Mouse (Mus musculus) kidney, postnatal 36 days (tissue): Measurements from ENCODE around the gene Zfp740.
A peak's percentile ranks its signal among the peaks of the same experiment; 100 is the strongest.

ENCODE experiments used
- DNase-seq, 2 experiments: peaks; one replicate each; pipeline ENCODE4 v3.0.0; 2021 to 2022; ENCODE audit warnings: mixed read lengths in 2 of 2

Zfp740 gene

GRCm38 (mm10) chr15:102230408-102231321 lies 27.6 kb downstream of the Zfp740 start:
- no peak for DNase-seq

DNA sequence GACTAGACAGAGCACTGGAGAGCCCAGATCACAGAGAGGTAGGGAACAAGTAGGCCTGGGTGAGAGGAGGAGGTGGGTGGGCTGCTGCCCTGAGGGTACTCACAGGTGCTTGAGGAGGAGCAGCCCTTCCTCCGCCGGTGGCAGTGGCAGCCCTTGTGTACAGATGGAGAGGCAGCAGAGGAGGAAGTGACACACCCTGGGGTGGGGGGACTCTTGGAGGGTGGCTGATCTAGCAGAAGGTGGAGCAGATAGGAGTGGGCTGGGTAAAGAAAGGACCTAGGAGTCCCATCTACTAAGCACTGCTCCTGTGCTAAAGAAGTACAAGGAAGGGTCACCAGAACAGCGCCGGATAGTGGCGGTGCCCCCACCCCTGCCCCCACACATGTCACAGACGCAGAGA lies 28.7 kb downstream of the Zfp740 start, which contains the start of gene Itgb7:
Gene Itgb7, minus strand, starts transcription at position 197 of the 400 bp plus-strand sequence.
- no peak for DNase-seq

DNA sequence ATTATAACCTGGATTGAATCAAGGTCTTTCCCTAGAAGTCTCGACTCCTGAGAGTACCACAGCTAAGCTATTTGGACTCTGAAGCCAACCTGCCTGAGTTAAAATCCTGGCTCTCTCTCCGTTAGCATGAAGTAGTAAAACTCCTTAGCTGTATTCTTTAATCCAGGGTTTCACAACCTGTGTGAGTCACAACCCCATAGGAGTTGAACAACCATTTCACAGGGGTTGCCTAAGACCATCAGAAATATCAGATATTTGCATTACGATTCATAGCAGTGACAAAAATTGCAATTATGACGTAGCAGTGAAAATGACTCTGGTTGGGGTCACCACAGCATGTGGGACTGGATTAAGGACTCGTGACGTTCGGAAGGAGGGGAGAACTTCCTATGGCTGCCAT lies 29.7 kb downstream of the Zfp740 start:
- DNase-seq: no peak

DNA sequence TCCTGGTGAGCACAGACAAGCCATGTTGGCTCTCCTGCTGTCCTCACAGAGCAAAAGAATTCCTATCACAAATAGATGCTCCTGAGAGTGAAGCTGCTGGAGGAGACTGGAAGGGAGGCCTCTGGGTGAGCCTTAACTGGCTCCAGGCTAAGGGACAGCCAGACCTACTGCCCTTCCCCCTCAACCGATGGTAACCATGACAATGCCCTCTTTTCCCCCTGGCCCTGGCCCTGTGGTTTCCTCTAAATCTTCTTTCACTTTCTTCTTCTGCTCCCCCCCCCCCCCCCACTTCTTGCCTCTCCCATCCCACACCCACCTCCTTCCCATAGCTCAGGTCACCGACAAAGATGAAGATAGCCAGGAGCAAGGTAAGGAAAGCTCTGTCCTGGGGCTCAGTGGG lies 30.8 kb downstream of the Zfp740 start:
- DNase-seq: peak in 1 of 2 experiments; percentile 45

DNA sequence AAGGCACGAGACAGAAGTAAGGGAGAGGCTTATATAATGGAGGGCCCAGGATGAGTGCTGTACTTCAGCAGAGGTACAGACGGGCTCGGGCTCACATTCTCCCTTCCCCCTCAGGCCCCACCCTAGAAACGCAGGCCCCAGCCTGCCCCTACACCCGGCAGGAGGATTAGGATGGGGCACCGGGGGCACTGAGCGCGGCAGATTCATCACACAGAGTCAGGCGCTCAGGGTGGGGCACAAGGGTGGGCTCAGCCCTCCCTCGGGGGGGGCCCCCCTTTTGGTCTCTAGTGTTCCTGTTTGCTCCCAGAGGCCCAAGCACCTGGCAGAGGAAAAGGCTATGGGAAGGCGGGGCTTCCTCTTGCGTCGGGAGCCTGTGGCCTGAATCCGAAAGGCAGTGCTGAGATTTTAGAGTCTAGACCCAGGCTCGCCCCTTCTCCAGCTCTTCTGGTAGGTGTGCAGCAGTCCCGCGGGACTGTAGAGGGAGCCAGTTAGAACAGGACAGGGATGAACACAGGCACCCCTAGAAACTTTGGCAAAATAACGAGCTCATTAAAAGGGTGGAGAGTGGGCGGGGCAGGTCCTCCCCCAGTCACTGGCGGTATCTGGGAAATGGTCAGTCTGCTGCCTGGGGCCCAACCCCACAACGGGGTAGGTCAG lies 32.5 kb downstream of the Zfp740 start:
- DNase-seq: peak; percentile 70 to 71

- DNase-seq: no peak
These were observed 35.7 kb downstream of the Zfp740 start for GRCm38 (mm10) chr15:102238543-102239259.

DNA sequence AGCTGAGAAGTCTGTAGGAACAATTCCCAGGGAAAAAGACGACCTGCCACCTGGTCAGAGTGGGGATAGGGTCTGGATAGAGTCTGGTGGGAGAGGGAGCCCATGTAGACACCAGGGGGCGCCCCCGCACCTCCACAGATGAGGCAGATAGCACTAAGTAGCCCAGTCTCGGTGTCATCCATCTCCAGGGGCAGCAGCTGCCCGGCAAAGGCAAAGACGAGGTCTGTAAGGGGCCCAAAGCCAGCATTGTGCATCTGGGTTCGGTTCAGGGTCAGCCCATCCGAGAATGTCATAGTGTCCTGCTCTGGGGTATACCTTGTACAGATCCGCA lies 36.2 kb downstream of the Zfp740 start:
- DNase-seq: peak; percentile 86 to 94

GRCm38 (mm10) chr15:102239851-102240250 lies 36.8 kb downstream of the Zfp740 start:
- no peak for DNase-seq

GRCm38 (mm10) chr15:102240607-102241006 lies 37.6 kb downstream of the Zfp740 start:
- DNase-seq: peak; percentile 80 to 81

- DNase-seq: no peak
These were observed 39.6 kb downstream of the Zfp740 start for GRCm38 (mm10) chr15:102242404-102243228.

DNA sequence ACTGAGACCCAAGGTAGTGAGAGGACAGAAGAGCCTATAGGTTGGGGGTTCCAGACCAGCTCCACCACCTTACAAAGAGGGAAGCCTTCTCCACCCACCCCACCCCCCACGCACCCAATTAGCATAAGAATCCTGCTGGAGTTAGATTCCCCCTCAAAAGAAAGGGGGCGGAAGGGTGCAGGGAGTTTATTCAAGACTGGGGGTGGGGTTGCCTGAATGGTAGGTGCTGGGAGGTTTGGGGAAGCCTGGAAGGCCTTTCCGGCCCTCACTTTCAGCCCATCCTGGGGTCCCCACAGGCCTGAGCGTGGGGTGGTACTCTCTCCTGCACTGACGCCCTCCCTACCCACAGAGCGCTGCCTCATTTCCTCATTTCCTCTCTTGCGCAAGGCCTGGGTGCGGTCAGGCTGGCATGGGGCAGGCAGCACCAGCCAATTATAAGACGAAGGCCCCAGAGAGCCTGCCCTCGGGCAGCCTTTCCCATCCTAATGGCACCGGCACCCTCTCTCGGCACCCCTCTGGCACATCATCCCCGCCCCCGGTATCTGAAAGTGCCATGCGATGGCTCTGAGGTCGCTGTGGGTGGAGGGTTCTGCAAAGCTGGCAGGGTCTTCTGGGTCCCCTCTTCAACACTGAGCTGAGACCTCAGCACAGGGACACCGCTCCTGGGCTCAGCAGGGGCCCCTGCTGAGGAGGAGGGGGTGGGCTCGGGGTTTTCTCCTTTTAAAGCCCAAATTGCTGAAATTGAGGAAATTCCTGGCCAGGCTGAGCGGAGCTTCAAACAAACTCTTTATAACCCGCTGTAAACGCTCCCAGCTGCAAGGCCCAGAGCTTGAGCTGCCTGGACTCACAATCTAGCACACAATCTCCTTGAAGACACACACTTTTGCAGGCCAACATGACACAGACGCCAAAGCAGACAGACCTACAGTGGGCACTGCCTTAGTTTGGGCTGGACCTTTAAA lies 40.5 kb downstream of the Zfp740 start:
- DNase-seq: peak in 1 of 2 experiments; percentile 63

- DNase-seq: peak in 1 of 2 experiments; percentile 72
These were observed 41.5 kb downstream of the Zfp740 start for GRCm38 (mm10) chr15:102244306-102245191.

DNA sequence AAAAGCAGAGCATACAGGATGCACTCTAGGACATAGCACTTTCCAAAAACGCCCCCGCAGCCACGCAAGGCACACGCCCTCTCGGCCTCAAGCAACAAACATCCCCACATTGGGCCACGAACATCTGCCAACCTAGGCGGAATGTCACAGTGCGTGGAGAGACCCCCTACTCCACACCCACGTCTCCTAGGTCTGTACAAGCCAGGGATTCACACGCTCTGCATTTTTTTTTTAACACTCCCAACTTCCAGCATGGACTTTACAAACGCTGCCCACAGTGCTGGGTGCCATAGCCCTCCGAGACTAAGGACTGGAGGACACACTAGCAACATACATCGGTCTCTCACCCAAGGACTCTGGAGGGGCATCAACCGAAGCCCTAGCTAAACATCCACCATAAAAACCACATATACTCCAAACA lies 42.4 kb downstream of the Zfp740 start:
- no peak for DNase-seq

GRCm38 (mm10) chr15:102245891-102246741 lies 43.1 kb downstream of the Zfp740 start:
- peak; percentile 81 to 87 for DNase-seq

GRCm38 (mm10) chr15:102246866-102247251 lies 43.8 kb downstream of the Zfp740 start:
- peak; percentile 99 for DNase-seq

DNA sequence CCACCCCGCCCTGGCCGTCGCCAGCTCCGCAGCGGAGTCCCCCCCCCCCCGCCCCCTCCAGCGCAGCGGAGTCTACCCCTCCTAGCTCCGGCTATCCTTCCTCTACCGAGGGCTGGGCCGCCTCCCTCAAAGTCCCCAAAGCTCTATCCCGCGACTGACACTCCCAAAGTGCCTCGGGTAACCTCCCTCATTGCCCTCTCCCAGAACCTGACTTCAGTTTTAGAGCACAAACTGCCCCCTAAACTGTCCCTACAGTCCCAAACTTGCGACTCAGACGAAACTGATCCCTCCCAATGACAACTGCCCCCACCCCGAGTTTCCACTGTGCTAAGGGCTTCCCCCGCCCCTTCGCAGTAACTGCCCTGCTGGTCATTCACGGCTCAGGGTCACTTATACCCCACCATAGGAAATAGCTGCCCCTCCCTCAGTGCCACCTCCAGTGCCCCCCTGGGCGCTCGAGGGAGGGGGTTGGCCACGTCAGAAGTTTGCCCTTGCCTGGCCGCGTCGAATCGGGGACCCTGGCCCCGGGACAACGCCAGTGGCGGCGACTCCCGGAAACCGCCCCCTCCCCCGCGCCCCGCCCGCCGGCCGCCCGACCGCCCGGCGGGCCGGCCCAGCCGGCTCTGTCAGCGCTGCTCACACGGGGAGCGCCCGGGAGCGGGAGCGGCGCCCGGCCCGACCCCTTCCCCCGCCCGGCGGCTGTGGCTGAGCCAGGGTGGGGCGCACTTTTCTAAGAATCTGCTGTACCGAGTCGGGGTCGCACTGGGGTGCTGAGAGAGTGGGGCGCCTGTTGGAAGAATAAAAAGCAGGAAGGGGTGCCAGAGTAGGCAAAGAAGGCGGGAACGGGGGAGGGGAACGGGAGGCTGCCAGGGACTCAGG lies 44.4 kb downstream of the Zfp740 start:
- peak; percentile 73 to 87 for DNase-seq

DNA sequence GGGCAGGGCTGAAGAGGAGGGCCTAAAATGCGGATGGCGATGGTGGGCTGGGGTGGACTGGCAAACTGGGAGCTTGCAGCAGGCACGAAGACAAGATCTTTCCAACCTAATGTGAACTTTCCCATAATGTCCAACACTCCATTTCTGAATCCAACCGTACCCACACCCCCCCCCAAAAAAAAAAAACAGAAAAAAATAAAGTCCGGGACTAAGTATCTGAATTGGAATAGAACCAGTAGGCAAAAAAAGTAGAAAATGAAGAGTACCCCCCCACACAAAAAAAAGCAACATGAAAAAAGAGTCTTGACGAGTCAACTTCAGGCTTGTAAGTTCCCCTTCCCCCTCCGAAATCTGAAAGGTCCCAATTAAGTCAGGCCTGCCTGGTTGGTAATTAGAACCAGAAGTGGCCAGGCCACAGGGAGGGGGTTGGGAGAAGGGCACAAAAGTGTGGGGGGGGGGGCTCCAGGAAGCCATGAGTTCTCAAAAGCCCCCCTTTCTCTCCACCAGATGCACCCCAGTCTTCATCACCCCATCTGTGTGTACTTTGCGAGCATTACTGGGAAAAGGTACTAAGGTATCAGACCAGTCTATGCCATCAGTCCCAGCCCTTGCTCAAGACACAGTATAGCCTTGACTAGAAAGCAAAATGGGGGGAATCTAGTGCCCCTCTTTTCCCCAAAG lies 45.2 kb downstream of the Zfp740 start:
- no peak for DNase-seq

GRCm38 (mm10) chr15:102248812-102249191 lies 45.8 kb downstream of the Zfp740 start:
- DNase-seq: no peak
